Mouse (Mus musculus) hindbrain, embryonic 13.5 days (tissue): ENCODE results near the gene Epb41l1. TPM values are rescaled to one million over a fixed set of nuclear protein-coding genes. Genes with fewer than 3 reads are reported as not detected.

Source experiments
- ATAC-seq: fragments of 200-750 bp; cut with Nextera tagmentation; 2 replicates; pipeline ENCODE4 v1.8.0; 2017; ENCODE audit warnings: moderate TSS enrichment; ENCODE audit not compliant: low FRiP score
- H3K27ac ChIP-seq: fragments of 300-500 bp; sonication (generic); 2 replicates; pipeline ENCODE4 v1.5.1; 2015; ENCODE audit warnings: inconsistent platforms, mild to moderate bottlenecking, moderate library complexity
- H3K27me3 ChIP-seq: fragments of 300-500 bp; sonication (generic); 2 replicates; pipeline ENCODE4 v1.6.1; 2015; ENCODE audit warnings: mild to moderate bottlenecking, inconsistent platforms
- H3K36me3 ChIP-seq: fragments of 300-500 bp; sonication (generic); 2 replicates; pipeline ENCODE4 v1.6.1; 2015; ENCODE audit warnings: mild to moderate bottlenecking, inconsistent platforms
- H3K4me1 ChIP-seq: fragments of 300-500 bp; sonication (generic); replicated peaks from 2 replicates; pipeline ENCODE4 v1.6.1; 2015; ENCODE audit warnings: inconsistent platforms
- H3K4me2 ChIP-seq: fragments of 300-500 bp; sonication (generic); 2 replicates; pipeline ENCODE4 v1.6.1; 2015; ENCODE audit warnings: inconsistent platforms, mild to moderate bottlenecking, moderate library complexity
- H3K4me3 ChIP-seq: fragments of 300-500 bp; sonication (generic); 2 replicates; pipeline ENCODE4 v1.5.1; 2015; ENCODE audit warnings: mild to moderate bottlenecking, inconsistent platforms
- H3K9ac ChIP-seq: fragments of 300-500 bp; sonication (generic); 2 replicates; pipeline ENCODE4 v1.6.1; 2015; ENCODE audit warnings: mild to moderate bottlenecking, inconsistent platforms
- H3K9me3 ChIP-seq: fragments of 300-500 bp; sonication (generic); 2 replicates; pipeline ENCODE4 v1.6.1; 2016; ENCODE audit warnings: inconsistent platforms
- WGBS: fragments of 180-500 bp; shearing (Covaris S2); methylation state at CpG from one replicate; pipeline ENCODE4 v1.1.7; 2015; 5-methylcytosine and 5-hydroxymethylcytosine counted together
- polyA plus RNA-seq: library from polyadenylated mRNA; unstranded; fragments of >200 nt; fragmentation: Nextera tagmentation; extraction: Ambion mirVana; gene quantifications from 2 replicates; pipeline ENCODE4 v1.2.1, GENCODE M21; 2015

Epb41l1 gene
- polyA plus RNA-seq, 1 experiment from 2014 or later = 11.5 TPM

DNA sequence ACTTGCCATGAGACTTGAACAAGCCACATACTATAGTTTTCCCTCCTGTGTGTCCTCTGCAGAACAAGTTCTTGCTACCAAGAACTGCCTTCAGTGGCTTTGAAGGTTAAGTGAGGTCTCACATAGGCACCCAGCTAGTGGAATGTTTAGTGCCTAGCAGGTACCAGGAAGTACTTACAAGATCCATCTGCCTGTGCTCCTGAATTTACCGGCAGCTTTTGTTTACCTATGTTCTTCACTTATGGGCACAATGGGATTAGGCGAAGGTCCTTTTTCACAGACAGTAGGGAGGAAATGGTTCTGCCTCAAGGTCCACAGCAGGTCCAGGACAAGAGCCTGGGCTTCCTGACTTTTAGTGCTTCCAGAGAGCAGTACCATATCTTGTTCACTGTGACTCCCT is 112.5 kb downstream of the Epb41l1 start:
- Histone ChIP-seq H3K9me3 (no peaks in the 10 kb centered on the region), H3K36me3 (peaks cover 64% of the 10 kb centered on the region), H3K27me3 (0 out of 2 replicates have a peak, but pooled peaks cover 3% of the 10 kb centered on the region), H3K9ac (no peak overlapping the region), H3K4me2 (no peak overlapping the region), H3K4me3 (no peak overlapping the region), H3K4me1 (no peaks in the 10 kb centered on the region), H3K27ac (no peak overlapping the region)
- WGBS = 92% methylated on average over 2 of the region's 2 CpGs
- ATAC-seq = no peak

- Histone ChIP-seq H3K27ac (no peak overlapping the region), H3K4me2 (no peak overlapping the region), H3K36me3 (peaks cover 69% of the 10 kb centered on the region), H3K27me3 (0 out of 2 replicates have a peak, but pooled peaks cover 2% of the 10 kb centered on the region), H3K4me3 (no peak overlapping the region), H3K9me3 (no peaks in the 10 kb centered on the region), H3K9ac (no peak overlapping the region), H3K4me1 (no peaks in the 10 kb centered on the region)
- WGBS = 90% methylated on average over 7 of the region's 7 CpGs
- no peak for ATAC-seq
Measured at GRCm38 (mm10) chr2:156538817-156539555, 118.3 kb downstream of the Epb41l1 start.

DNA sequence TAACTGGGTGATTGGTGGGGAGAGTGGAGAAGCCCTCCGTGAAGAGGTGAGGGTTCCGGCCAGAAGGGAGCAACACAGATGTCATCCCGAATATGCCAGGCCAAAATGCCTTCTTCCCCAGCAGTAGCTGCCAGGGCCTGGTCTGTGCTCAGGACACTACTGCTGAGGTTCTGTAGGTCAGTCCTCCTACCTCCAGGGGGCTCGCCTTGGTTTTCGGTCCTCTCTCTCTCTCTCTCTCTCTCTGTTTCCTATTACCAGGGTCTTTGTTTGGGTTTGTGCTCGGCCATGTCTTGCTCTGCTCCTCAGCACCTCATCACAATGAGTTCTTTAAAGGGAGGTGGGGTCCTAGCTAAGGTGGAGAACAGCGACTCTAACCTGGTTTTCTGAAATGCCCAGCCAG is 120.3 kb downstream of the Epb41l1 start:
- Histone ChIP-seq H3K9me3 (no peaks in the 10 kb centered on the region), H3K4me3 (no peak overlapping the region), H3K27ac (no peak overlapping the region), H3K4me2 (no peak overlapping the region), H3K9ac (no peak overlapping the region), H3K27me3 (0 out of 2 replicates have a peak, but pooled peaks cover 2% of the 10 kb centered on the region), H3K36me3 (peaks cover 53% of the 10 kb centered on the region), H3K4me1 (no peaks in the 10 kb centered on the region)
- WGBS = 79% methylated on average over 7 of the region's 7 CpGs
- no peak for ATAC-seq

DNA sequence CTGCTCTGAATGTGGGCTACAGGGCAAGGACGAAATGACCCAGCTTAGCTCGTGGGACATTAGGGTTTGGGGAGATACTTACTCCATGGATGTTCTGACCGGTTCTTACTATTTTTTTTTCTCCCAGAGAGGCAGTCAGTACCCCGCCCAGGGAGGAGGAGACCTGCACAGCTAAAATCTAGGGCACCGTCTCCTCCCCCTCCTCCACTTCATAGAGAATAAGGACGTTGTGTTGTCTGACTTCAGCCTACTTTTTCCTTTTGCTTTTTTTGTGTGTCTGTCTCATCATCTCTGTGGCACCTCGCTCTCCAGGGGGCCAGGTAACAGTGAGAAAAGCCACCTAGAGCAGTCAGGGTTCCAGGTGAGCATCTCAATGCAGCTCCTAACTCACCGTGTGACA is 121.7 kb downstream of the Epb41l1 start:
- Histone ChIP-seq H3K9ac (no peak overlapping the region), H3K27me3 (0 out of 2 replicates have a peak, but pooled peaks cover 2% of the 10 kb centered on the region), H3K4me1 (peaks cover 5% of the 10 kb centered on the region), H3K27ac (no peak overlapping the region), H3K9me3 (no peaks in the 10 kb centered on the region), H3K4me3 (no peak overlapping the region), H3K4me2 (no peak overlapping the region), H3K36me3 (peaks cover 41% of the 10 kb centered on the region)
- WGBS = 81% methylated on average over 8 of the region's 8 CpGs
- no peak for ATAC-seq

GRCm38 (mm10) chr2:156543804-156544203 is 123.1 kb downstream of the Epb41l1 start:
- Histone ChIP-seq H3K4me1 (peaks cover 15% of the 10 kb centered on the region), H3K9me3 (no peaks in the 10 kb centered on the region), H3K27ac (no peak overlapping the region), H3K36me3 (peaks cover 28% of the 10 kb centered on the region), H3K4me3 (no peak overlapping the region), H3K27me3 (0 out of 2 replicates have a peak, but pooled peaks cover 2% of the 10 kb centered on the region), H3K4me2 (no peak overlapping the region), H3K9ac (no peak overlapping the region)
- no peak for ATAC-seq
- 80% methylated on average over 3 of the region's 3 CpGs for WGBS

GRCm38 (mm10) chr2:156547123-156547891 is 126.6 kb downstream of the Epb41l1 start, which contains the start of gene Aar2:
Gene Aar2 (plus strand): TSS chr2:156547584.
- Histone ChIP-seq H3K4me3 (peak within 1 kb of the TSS; percentile 79), H3K27me3 (no peaks in the 10 kb centered on the region), H3K4me2 (peak within 1 kb of the TSS; percentile 88), H3K9me3 (no peaks in the 10 kb centered on the region), H3K36me3 (peaks cover 20% of the 10 kb centered on the region), H3K9ac (peak within 1 kb of the TSS; percentile 86), H3K27ac (peak within 1 kb of the TSS; percentile 63; the same call in 1 of the 2 replicates), H3K4me1 (peaks cover 28% of the 10 kb centered on the region)
- 6% methylated on average over 39 of the region's 39 CpGs for WGBS
- no peak for ATAC-seq

DNA sequence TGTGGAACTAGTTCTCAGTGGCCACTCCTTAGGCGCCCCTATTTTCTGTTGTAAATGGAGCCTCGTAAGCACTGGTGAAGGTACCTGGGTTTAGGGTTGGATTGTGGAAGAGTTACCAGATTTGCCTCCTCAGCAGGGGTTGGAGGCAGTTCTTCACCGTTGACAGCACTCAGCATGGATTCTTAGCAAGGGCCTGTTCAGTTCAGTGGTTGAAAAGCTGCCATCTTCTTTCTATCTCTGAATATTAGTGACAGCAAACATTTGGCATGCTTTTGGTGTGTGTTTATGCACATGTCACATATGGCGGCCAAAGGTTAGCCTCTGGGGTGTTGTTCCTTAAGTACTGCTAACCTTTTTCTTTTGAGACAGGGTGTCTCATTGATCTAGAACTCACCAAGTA is 131.7 kb downstream of the Epb41l1 start:
- Histone ChIP-seq H3K36me3 (peaks cover 56% of the 10 kb centered on the region), H3K4me1 (peaks cover 23% of the 10 kb centered on the region), H3K9ac (no peak overlapping the region), H3K27me3 (no peaks in the 10 kb centered on the region), H3K4me3 (no peak overlapping the region), H3K4me2 (no peak overlapping the region), H3K9me3 (no peaks in the 10 kb centered on the region), H3K27ac (no peak overlapping the region)
- 89% methylated on average over 4 of the region's 4 CpGs for WGBS
- ATAC-seq = no peak

DNA sequence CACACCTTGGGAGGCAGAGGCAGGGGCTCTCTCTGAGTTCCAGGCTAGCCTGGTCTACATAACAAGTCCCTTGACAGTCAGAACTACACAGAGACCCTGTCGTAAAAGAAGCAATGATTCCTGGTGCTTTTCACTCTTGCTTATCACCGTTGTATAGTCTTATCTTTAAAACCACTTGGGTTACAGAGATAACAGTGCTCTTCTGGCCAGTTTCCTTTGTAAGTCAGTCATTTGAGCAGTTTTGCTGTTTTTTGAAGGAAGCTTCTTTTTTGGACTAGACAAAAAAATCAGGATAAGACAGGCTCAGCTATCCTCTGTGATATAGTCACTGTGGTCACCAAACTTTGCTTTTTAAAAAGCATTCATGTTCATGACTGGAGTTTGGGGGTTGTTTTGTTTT is 141.1 kb downstream of the Epb41l1 start:
- WGBS = 92% methylated on average over 2 of the region's 2 CpGs
- Histone ChIP-seq H3K9ac (no peak overlapping the region), H3K4me2 (no peak overlapping the region), H3K4me1 (no peaks in the 10 kb centered on the region), H3K9me3 (no peaks in the 10 kb centered on the region), H3K27me3 (no peaks in the 10 kb centered on the region), H3K36me3 (peaks cover 62% of the 10 kb centered on the region), H3K4me3 (no peak overlapping the region), H3K27ac (no peak overlapping the region)
- no peak for ATAC-seq

GRCm38 (mm10) chr2:156563557-156563956 is 142.8 kb downstream of the Epb41l1 start:
- Histone ChIP-seq H3K27me3 (no peaks in the 10 kb centered on the region), H3K4me3 (no peak overlapping the region), H3K9ac (no peak overlapping the region; the same call in 1 of the 2 replicates), H3K9me3 (no peaks in the 10 kb centered on the region), H3K27ac (no peak overlapping the region), H3K4me1 (no peaks in the 10 kb centered on the region), H3K4me2 (no peak overlapping the region), H3K36me3 (peaks cover 62% of the 10 kb centered on the region)
- WGBS = 88% methylated on average over 5 of the region's 5 CpGs
- ATAC-seq = no peak

GRCm38 (mm10) chr2:156566512-156566911 is 145.8 kb downstream of the Epb41l1 start:
- Histone ChIP-seq H3K27me3 (no peaks in the 10 kb centered on the region), H3K9ac (no peak overlapping the region), H3K4me2 (no peak overlapping the region), H3K36me3 (peaks cover 56% of the 10 kb centered on the region), H3K4me3 (no peak overlapping the region), H3K4me1 (no peaks in the 10 kb centered on the region), H3K27ac (no peak overlapping the region), H3K9me3 (no peaks in the 10 kb centered on the region)
- WGBS = 86% methylated on average over 2 of the region's 2 CpGs
- ATAC-seq = no peak

DNA sequence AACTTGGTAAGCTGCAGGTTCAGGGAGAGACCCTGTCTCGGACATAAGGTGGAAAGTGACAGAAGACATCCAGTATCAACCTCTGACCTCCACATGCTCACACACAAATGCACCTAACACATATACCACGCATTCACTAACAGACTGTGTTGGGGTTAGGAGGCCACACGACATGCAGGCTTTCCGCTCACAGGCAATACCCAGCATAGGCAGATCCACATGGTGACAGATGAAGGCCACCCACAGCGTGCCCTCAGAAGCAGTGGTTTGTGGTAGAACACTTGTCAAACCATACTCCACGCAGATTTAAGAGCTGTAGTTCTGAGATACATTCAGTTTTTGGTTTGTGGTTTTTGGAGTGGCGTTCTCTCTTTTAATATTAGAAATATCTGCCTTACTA is 147.9 kb downstream of the Epb41l1 start:
- ATAC-seq = no peak
- H3K36me3 ChIP-seq = peaks cover 49% of the 10 kb centered on the region
- 95% methylated on average over 7 of the region's 7 CpGs for WGBS
- no peak overlapping the region for H3K9ac ChIP-seq
- H3K27me3 ChIP-seq = no peaks in the 10 kb centered on the region
- H3K4me2 ChIP-seq = no peak overlapping the region
- no peak overlapping the region for H3K4me3 ChIP-seq
- no peaks in the 10 kb centered on the region for H3K4me1 ChIP-seq
- H3K9me3 ChIP-seq = no peaks in the 10 kb centered on the region
- H3K27ac ChIP-seq = no peak overlapping the region

- no peak overlapping the region for H3K9ac ChIP-seq
- 95% methylated on average over 3 of the region's 3 CpGs for WGBS
- no peaks in the 10 kb centered on the region for H3K27me3 ChIP-seq
- H3K36me3 ChIP-seq = peaks cover 44% of the 10 kb centered on the region
- ATAC-seq = no peak
- H3K27ac ChIP-seq = no peak overlapping the region
- no peaks in the 10 kb centered on the region for H3K4me1 ChIP-seq
- no peak overlapping the region for H3K4me2 ChIP-seq
- no peak overlapping the region for H3K4me3 ChIP-seq
- H3K9me3 ChIP-seq = no peaks in the 10 kb centered on the region
Measured at GRCm38 (mm10) chr2:156569261-156569660, 148.6 kb downstream of the Epb41l1 start.
